ENCODE assay signal across 8 mouse cellular contexts in the genomic region with DNA sequence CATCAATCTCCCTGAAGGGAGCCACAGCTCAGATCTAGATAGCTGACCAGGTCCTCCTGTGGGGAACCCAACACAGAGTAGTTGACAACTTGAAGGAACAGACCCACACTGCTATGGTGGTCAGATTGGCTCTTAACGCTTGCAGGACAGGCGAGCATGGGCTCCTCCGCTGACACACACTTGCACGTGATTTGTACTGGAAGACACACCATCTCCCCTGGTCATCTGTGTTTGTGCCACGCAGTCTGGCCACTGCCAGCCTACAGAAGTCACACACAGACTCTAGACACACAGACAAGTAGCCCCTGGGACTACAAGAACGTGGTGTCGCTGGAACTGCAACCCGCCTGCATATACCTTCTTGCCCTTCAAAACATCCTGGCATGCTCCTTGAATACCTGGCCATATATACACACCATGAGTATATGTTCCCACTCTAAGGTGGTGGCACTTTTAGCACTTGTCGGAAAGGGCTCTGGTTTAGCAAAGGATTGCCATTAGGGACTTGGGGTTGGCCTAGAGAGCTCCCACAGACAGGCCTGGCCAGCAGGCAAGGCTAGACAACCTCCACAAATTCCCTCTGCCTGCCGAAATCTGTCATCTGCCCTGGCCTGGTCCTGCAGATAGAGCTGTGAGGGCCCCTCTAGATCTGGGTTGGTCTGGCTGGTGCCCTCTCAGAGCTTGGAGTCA. TPM values are rescaled to one million over a fixed set of nuclear protein-coding genes. Genes with fewer than 3 reads are reported as not detected.
A peak's percentile ranks its signal among the peaks of the same experiment; 100 is the strongest.
DNase-seq lines count a peak whose midpoint lies in the region; ATAC-seq and TF ChIP-seq lines count a peak whose summit lies in the region.

No protein-coding gene starts in this region.

- H3K27me3 ChIP-seq in liver, adult 2 months (ENCODE audit: control insufficient read depth, insufficient read depth, low read length) = no peaks in the 10 kb centered on the region
- peaks cover 79% of the 10 kb centered on the region for H3K27me3 ChIP-seq in intestine, embryonic 15.5 days (replicated peaks)
- peaks cover 90% of the 10 kb centered on the region for H3K27me3 ChIP-seq in neural tube, embryonic 13.5 days

- H3K27ac ChIP-seq in liver, adult 2 months (replicated peaks; ENCODE audit: insufficient read depth, low read depth, low read length) = peak overlapping the region; percentile 82
- H3K27ac ChIP-seq in cortical plate, adult 2 months (ENCODE audit: insufficient read depth, low read length) = peak overlapping the region; percentile 93
- H3K27ac ChIP-seq in intestine, embryonic 15.5 days = no peak overlapping the region
- peak overlapping the region; percentile 87 for H3K27ac ChIP-seq in neural tube, embryonic 13.5 days (replicated peaks)

- no peak for DNase-seq in liver, adult 2 months (ENCODE audit: extremely low read depth, low read depth, low spot score)
- DNase-seq in liver = no peak
- DNase-seq in embryo, embryonic 10.5 days (ENCODE audit: low spot score) = no peak
- no peak for DNase-seq in frontal cortex, postnatal 14 days (ENCODE audit: low spot score in 2 of 2)
- no peak for DNase-seq in ovary, postnatal 36 days (ENCODE audit: low spot score)

- no peaks in the 10 kb centered on the region for H3K9me3 ChIP-seq in intestine, embryonic 15.5 days
- H3K9me3 ChIP-seq in neural tube, embryonic 13.5 days = no peaks in the 10 kb centered on the region

- no peak for TF ChIP-seq POLR2A in liver, adult 2 months (IDR thresholded peaks at IDR 0.05; ENCODE audit: extremely low read depth, insufficient read depth, low read length)
- TF ChIP-seq POLR2A in cortical plate, adult 2 months (IDR thresholded peaks at IDR 0.05; ENCODE audit: extremely low read depth, insufficient read depth, low read length) = no peak

- no peak for ATAC-seq in intestine, embryonic 15.5 days
- no peak for ATAC-seq in neural tube, embryonic 13.5 days (ENCODE audit: low read depth)

- WGBS in liver, adult 2 months = 69% methylated on average over 10 of the region's 10 CpGs
- WGBS in intestine, embryonic 15.5 days = 53% methylated on average over 10 of the region's 10 CpGs
- WGBS in neural tube, embryonic 13.5 days = 43% methylated on average over 10 of the region's 10 CpGs

- peaks cover 2% of the 10 kb centered on the region; the same call in 1 of the 2 replicates for H3K36me3 ChIP-seq in liver, adult 2 months (ENCODE audit: control insufficient read depth, insufficient read depth, low read length)
- H3K36me3 ChIP-seq in intestine, embryonic 15.5 days = peaks cover 3% of the 10 kb centered on the region; the same call in 1 of the 2 replicates
- no peaks in the 10 kb centered on the region for H3K36me3 ChIP-seq in neural tube, embryonic 13.5 days

- peak overlapping the region; percentile 83 for H3K4me3 ChIP-seq in liver, adult 2 months (ENCODE audit: insufficient read depth, low read depth, low read length)
- H3K4me3 ChIP-seq in cortical plate, adult 2 months (ENCODE audit: insufficient read depth, low read length) = peak overlapping the region; percentile 41
- H3K4me3 ChIP-seq in intestine, embryonic 15.5 days (replicated peaks) = peak overlapping the region; percentile 70
- H3K4me3 ChIP-seq in neural tube, embryonic 13.5 days = peak overlapping the region; percentile 77

- no peak for TF ChIP-seq CTCF in liver, adult 2 months (IDR thresholded peaks at IDR 0.05; ENCODE audit: low read depth, low read length)
- no peak for TF ChIP-seq CTCF in cortical plate, adult 2 months (IDR thresholded peaks at IDR 0.05; ENCODE audit: extremely low read depth, insufficient read depth, low read length)

- H3K4me1 ChIP-seq in liver, adult 2 months (ENCODE audit: control insufficient read depth, insufficient read depth, low read length) = peaks cover 38% of the 10 kb centered on the region
- peaks cover 15% of the 10 kb centered on the region for H3K4me1 ChIP-seq in cortical plate, adult 2 months (ENCODE audit: control insufficient read depth, insufficient read depth, low read length)
- H3K4me1 ChIP-seq in intestine, embryonic 15.5 days (replicated peaks) = peaks cover 34% of the 10 kb centered on the region
- peaks cover 71% of the 10 kb centered on the region for H3K4me1 ChIP-seq in neural tube, embryonic 13.5 days (replicated peaks)

- peak overlapping the region; percentile 100 for H3K9ac ChIP-seq in liver, adult 2 months (ENCODE audit: low read depth, low read length)
- peak overlapping the region; percentile 83 for H3K9ac ChIP-seq in intestine, embryonic 15.5 days
- H3K9ac ChIP-seq in neural tube, embryonic 13.5 days = peak overlapping the region; percentile 94

- H3K79me2 ChIP-seq in liver, adult 2 months (ENCODE audit: control insufficient read depth, insufficient read depth, low read length) = peaks cover 52% of the 10 kb centered on the region

- H3K4me2 ChIP-seq in intestine, embryonic 15.5 days (replicated peaks) = peak overlapping the region; percentile 93
- H3K4me2 ChIP-seq in neural tube, embryonic 13.5 days = peak overlapping the region; percentile 83

RNA-seq across cellular contexts. Expression of gene Nfix, which starts 1.6 kb away (rescaled TPM):
- 20.7 and 27.5 TPM in 2 replicates for total RNA-seq in liver, adult 2 months (2014; rRNA removed)
- 32.9 and 34.4 TPM in 2 replicates for polyA plus RNA-seq in liver, adult 2 months (2012; rRNA removed)
- 82.8 and 89.1 TPM in 2 replicates for polyA plus RNA-seq in cortical plate, adult 2 months (2012; rRNA removed)
- 14.2 and 14.8 TPM in 2 replicates for polyA plus RNA-seq in intestine, embryonic 15.5 days (2015; fragmentation: Nextera tagmentation; extraction: Ambion mirVana)
- 28.7 and 34.4 TPM in 2 replicates for polyA plus RNA-seq in neural tube, embryonic 13.5 days (2015; fragmentation: Nextera tagmentation; extraction: Ambion mirVana)

RNA-seq across cellular contexts. Expression of gene Dand5, which starts 24.0 kb away (rescaled TPM):
- 0.94 and 1.8 TPM in 2 replicates for total RNA-seq in liver, adult 2 months (2014; rRNA removed)
- polyA plus RNA-seq in liver, adult 2 months (2012; rRNA removed) = 2.0 and 2.6 TPM in 2 replicates
- polyA plus RNA-seq in cortical plate, adult 2 months (2012; rRNA removed) = 14.9 and 16.0 TPM in 2 replicates
- 4.5 and 5.3 TPM in 2 replicates for polyA plus RNA-seq in intestine, embryonic 15.5 days (2015; fragmentation: Nextera tagmentation; extraction: Ambion mirVana)
- 12.3 and 12.8 TPM in 2 replicates for polyA plus RNA-seq in neural tube, embryonic 13.5 days (2015; fragmentation: Nextera tagmentation; extraction: Ambion mirVana)

RNA-seq across cellular contexts. Expression of gene Gadd45gip1, which starts 32.7 kb away (rescaled TPM):
- total RNA-seq in liver, adult 2 months (2014; rRNA removed) = 26.7 and 28.1 TPM in 2 replicates
- 29.8 and 34.2 TPM in 2 replicates for polyA plus RNA-seq in liver, adult 2 months (2012; rRNA removed)
- 26.0 and 31.2 TPM in 2 replicates for polyA plus RNA-seq in cortical plate, adult 2 months (2012; rRNA removed)
- polyA plus RNA-seq in intestine, embryonic 15.5 days (2015; fragmentation: Nextera tagmentation; extraction: Ambion mirVana) = 61.7 and 62.6 TPM in 2 replicates
- polyA plus RNA-seq in neural tube, embryonic 13.5 days (2015; fragmentation: Nextera tagmentation; extraction: Ambion mirVana) = 35.1 and 39.8 TPM in 2 replicates

RNA-seq across cellular contexts. Expression of gene Rad23a, which starts 41.9 kb away (rescaled TPM):
- 28.2 and 40.7 TPM in 2 replicates for total RNA-seq in liver, adult 2 months (2014; rRNA removed)
- polyA plus RNA-seq in liver, adult 2 months (2012; rRNA removed) = 52.0 and 68.4 TPM in 2 replicates
- polyA plus RNA-seq in cortical plate, adult 2 months (2012; rRNA removed) = 84.7 and 85.9 TPM in 2 replicates
- polyA plus RNA-seq in intestine, embryonic 15.5 days (2015; fragmentation: Nextera tagmentation; extraction: Ambion mirVana) = 102 and 106 TPM in 2 replicates
- polyA plus RNA-seq in neural tube, embryonic 13.5 days (2015; fragmentation: Nextera tagmentation; extraction: Ambion mirVana) = 69.9 and 74.2 TPM in 2 replicates

RNA-seq across cellular contexts. Expression of gene Calr, which starts 48.1 kb away (rescaled TPM):
- 411 and 458 TPM in 2 replicates for total RNA-seq in liver, adult 2 months (2014; rRNA removed)
- 308 and 349 TPM in 2 replicates for polyA plus RNA-seq in liver, adult 2 months (2012; rRNA removed)
- 437 and 467 TPM in 2 replicates for polyA plus RNA-seq in cortical plate, adult 2 months (2012; rRNA removed)
- polyA plus RNA-seq in intestine, embryonic 15.5 days (2015; fragmentation: Nextera tagmentation; extraction: Ambion mirVana) = 1,038 and 1,157 TPM in 2 replicates
- polyA plus RNA-seq in neural tube, embryonic 13.5 days (2015; fragmentation: Nextera tagmentation; extraction: Ambion mirVana) = 766 and 971 TPM in 2 replicates
